Comparison of ENCODE assay signal across 8 mouse cellular contexts in genomic region chr7:44604619-44605018, GRCm38 (mm10). TPM values are rescaled to one million over a fixed set of nuclear protein-coding genes. Genes with fewer than 3 reads are reported as not detected.
DNase-seq lines count a peak whose midpoint lies in the region; ATAC-seq and TF ChIP-seq lines count a peak whose summit lies in the region.

No protein-coding gene starts in this region.

- no peak for TF ChIP-seq POLR2A in liver, adult 2 months (IDR thresholded peaks at IDR 0.05; ENCODE audit: extremely low read depth, insufficient read depth, low read length)

- H3K9ac ChIP-seq in liver, adult 2 months (ENCODE audit: low read depth, low read length) = no peak overlapping the region
- peak overlapping the region; percentile 30; the same call in 1 of the 2 replicates for H3K9ac ChIP-seq in forebrain, embryonic 13.5 days
- no peak overlapping the region for H3K9ac ChIP-seq in limb, embryonic 13.5 days
- H3K9ac ChIP-seq in stomach, embryonic 14.5 days (replicated peaks; ENCODE audit: low read depth, low read length) = no peak overlapping the region

- ATAC-seq in forebrain, embryonic 13.5 days = no peak
- ATAC-seq in limb, embryonic 13.5 days (ENCODE audit: low FRiP score, low read depth) = 0 out of 2 replicates have a peak, but pooled peaks have one; percentile 9
- no peak for ATAC-seq in stomach, embryonic 14.5 days (ENCODE audit: insufficient number of reproducible peaks, insufficient read depth, low FRiP score, low read depth)

- H3K4me1 ChIP-seq in liver, adult 2 months (ENCODE audit: control insufficient read depth, insufficient read depth, low read length) = no peaks in the 10 kb centered on the region
- peaks cover 37% of the 10 kb centered on the region for H3K4me1 ChIP-seq in forebrain, embryonic 13.5 days
- peaks cover 13% of the 10 kb centered on the region; the same call in 1 of the 2 replicates for H3K4me1 ChIP-seq in limb, embryonic 13.5 days
- H3K4me1 ChIP-seq in stomach, embryonic 14.5 days (ENCODE audit: control insufficient read depth, insufficient read depth, low read length) = peaks cover 5% of the 10 kb centered on the region; the same call in 1 of the 2 replicates

- H3K27me3 ChIP-seq in liver, adult 2 months (ENCODE audit: control insufficient read depth, insufficient read depth, low read length) = no peaks in the 10 kb centered on the region; the same call in 1 of the 2 replicates
- peaks cover 88% of the 10 kb centered on the region for H3K27me3 ChIP-seq in forebrain, embryonic 13.5 days
- H3K27me3 ChIP-seq in limb, embryonic 13.5 days = peaks cover 95% of the 10 kb centered on the region
- peaks cover 24% of the 10 kb centered on the region for H3K27me3 ChIP-seq in stomach, embryonic 14.5 days (ENCODE audit: control insufficient read depth, insufficient read depth, low read length)

- H3K27ac ChIP-seq in liver, adult 2 months (replicated peaks; ENCODE audit: insufficient read depth, low read depth, low read length) = no peak overlapping the region
- H3K27ac ChIP-seq in forebrain, embryonic 13.5 days = no peak overlapping the region
- H3K27ac ChIP-seq in limb, embryonic 13.5 days = no peak overlapping the region
- H3K27ac ChIP-seq in stomach, embryonic 14.5 days (ENCODE audit: low read length) = no peak overlapping the region

- H3K4me3 ChIP-seq in liver, adult 2 months (ENCODE audit: insufficient read depth, low read depth, low read length) = peak overlapping the region; percentile 47; the same call in 1 of the 2 replicates
- H3K4me3 ChIP-seq in forebrain, embryonic 13.5 days = peak overlapping the region; percentile 32
- peak overlapping the region; percentile 37 for H3K4me3 ChIP-seq in limb, embryonic 13.5 days
- peak overlapping the region; percentile 25; the same call in 1 of the 2 replicates for H3K4me3 ChIP-seq in stomach, embryonic 14.5 days (ENCODE audit: low read depth, low read length)

- no peaks in the 10 kb centered on the region for H3K79me2 ChIP-seq in liver, adult 2 months (ENCODE audit: control insufficient read depth, insufficient read depth, low read length)

- no peaks in the 10 kb centered on the region for H3K9me3 ChIP-seq in forebrain, embryonic 13.5 days (replicated peaks)
- no peaks in the 10 kb centered on the region for H3K9me3 ChIP-seq in limb, embryonic 13.5 days
- H3K9me3 ChIP-seq in stomach, embryonic 14.5 days (ENCODE audit: control insufficient read depth, low read depth, low read length) = no peaks in the 10 kb centered on the region

- no peak for DNase-seq in liver, adult 2 months (ENCODE audit: extremely low read depth, low read depth, low spot score)
- no peak for DNase-seq in liver
- no peak for DNase-seq in layer of hippocampus, postnatal 14 days (ENCODE audit: low spot score in 2 of 2)
- DNase-seq in cerebellum, postnatal 36 days = no peak
- no peak for DNase-seq in spleen, postnatal 10 days (ENCODE audit: low spot score in 2 of 2)

- no peaks in the 10 kb centered on the region for H3K36me3 ChIP-seq in liver, adult 2 months (ENCODE audit: control insufficient read depth, insufficient read depth, low read length)
- no peaks in the 10 kb centered on the region for H3K36me3 ChIP-seq in forebrain, embryonic 13.5 days (ENCODE audit: poor library complexity, severe bottlenecking)
- H3K36me3 ChIP-seq in limb, embryonic 13.5 days = no peaks in the 10 kb centered on the region
- H3K36me3 ChIP-seq in stomach, embryonic 14.5 days (ENCODE audit: control insufficient read depth, insufficient read depth, low read length) = no peaks in the 10 kb centered on the region

- WGBS in liver, adult 2 months = 23% methylated on average over 8 of the region's 8 CpGs
- WGBS in forebrain, embryonic 13.5 days = 1% methylated on average over 8 of the region's 8 CpGs
- 2% methylated on average over 8 of the region's 8 CpGs for WGBS in limb, embryonic 13.5 days
- WGBS in stomach, embryonic 14.5 days = 3% methylated on average over 8 of the region's 8 CpGs

- no peak for TF ChIP-seq CTCF in liver, adult 2 months (IDR thresholded peaks at IDR 0.05; ENCODE audit: low read depth, low read length)

- peak overlapping the region; percentile 56 for H3K4me2 ChIP-seq in forebrain, embryonic 13.5 days
- peak overlapping the region; percentile 62 for H3K4me2 ChIP-seq in limb, embryonic 13.5 days (replicated peaks)
- H3K4me2 ChIP-seq in stomach, embryonic 14.5 days (replicated peaks; ENCODE audit: low read depth, low read length) = peak overlapping the region; percentile 41

RNA-seq across cellular contexts. Expression of gene Kcnc3, which starts 14.2 kb away (rescaled TPM):
- 0.37 and 1.2 TPM in 2 replicates for total RNA-seq in liver, adult 2 months (2014; rRNA removed)
- 4.6 and 5.3 TPM in 2 replicates for polyA plus RNA-seq in liver, adult 2 months (2012; rRNA removed)
- polyA plus RNA-seq in forebrain, embryonic 13.5 days (2015; fragmentation: Nextera tagmentation; extraction: Ambion mirVana) = 2.1 and 2.4 TPM in 2 replicates
- 0.43 and 0.51 TPM in 2 replicates for polyA plus RNA-seq in limb, embryonic 13.5 days (2015; fragmentation: Nextera tagmentation; extraction: Ambion mirVana)
- polyA plus RNA-seq in stomach, embryonic 14.5 days (2014; fragmentation: Nextera tagmentation; extraction: Ambion mirVana) = 0.39 and 0.57 TPM in 2 replicates
- total RNA-seq in layer of hippocampus, postnatal 14 days (2021) = 100 to 1,000 TPM; 146 to 149 TPM

RNA-seq across cellular contexts. Expression of gene Napsa, which starts 32.4 kb away (rescaled TPM):
- 0.65 and 1.6 TPM in 2 replicates for total RNA-seq in liver, adult 2 months (2014; rRNA removed)
- 1.1 and 1.7 TPM in 2 replicates for polyA plus RNA-seq in liver, adult 2 months (2012; rRNA removed)
- 0.53 and 0.57 TPM in 2 replicates for polyA plus RNA-seq in forebrain, embryonic 13.5 days (2015; fragmentation: Nextera tagmentation; extraction: Ambion mirVana)
- polyA plus RNA-seq in limb, embryonic 13.5 days (2015; fragmentation: Nextera tagmentation; extraction: Ambion mirVana) = 1.0 and 1.3 TPM in 2 replicates
- polyA plus RNA-seq in stomach, embryonic 14.5 days (2014; fragmentation: Nextera tagmentation; extraction: Ambion mirVana) = 1.6 and 2.8 TPM in 2 replicates
- total RNA-seq in layer of hippocampus, postnatal 14 days (2021) = under 1 TPM in 1 of 2 experiments, not detected in 1; 0.30 TPM

RNA-seq across cellular contexts. Expression of gene Nr1h2, which starts 50.9 kb away (rescaled TPM):
- total RNA-seq in liver, adult 2 months (2014; rRNA removed) = 21.6 and 30.8 TPM in 2 replicates
- polyA plus RNA-seq in liver, adult 2 months (2012; rRNA removed) = 74.9 and 80.3 TPM in 2 replicates
- polyA plus RNA-seq in forebrain, embryonic 13.5 days (2015; fragmentation: Nextera tagmentation; extraction: Ambion mirVana) = 76.0 and 76.2 TPM in 2 replicates
- polyA plus RNA-seq in limb, embryonic 13.5 days (2015; fragmentation: Nextera tagmentation; extraction: Ambion mirVana) = 70.5 and 72.4 TPM in 2 replicates
- polyA plus RNA-seq in stomach, embryonic 14.5 days (2014; fragmentation: Nextera tagmentation; extraction: Ambion mirVana) = 63.2 and 66.7 TPM in 2 replicates
- total RNA-seq in layer of hippocampus, postnatal 14 days (2021) = 10 to 100 TPM; 58.7 to 63.2 TPM

RNA-seq across cellular contexts. Expression of gene Pold1, which starts 56.0 kb away (rescaled TPM):
- total RNA-seq in liver, adult 2 months (2014; rRNA removed) = 2.4 and 4.0 TPM in 2 replicates
- 5.2 and 6.5 TPM in 2 replicates for polyA plus RNA-seq in liver, adult 2 months (2012; rRNA removed)
- 77.8 and 89.7 TPM in 2 replicates for polyA plus RNA-seq in forebrain, embryonic 13.5 days (2015; fragmentation: Nextera tagmentation; extraction: Ambion mirVana)
- polyA plus RNA-seq in limb, embryonic 13.5 days (2015; fragmentation: Nextera tagmentation; extraction: Ambion mirVana) = 101 and 105 TPM in 2 replicates
- 54.3 and 56.6 TPM in 2 replicates for polyA plus RNA-seq in stomach, embryonic 14.5 days (2014; fragmentation: Nextera tagmentation; extraction: Ambion mirVana)
- total RNA-seq in layer of hippocampus, postnatal 14 days (2021) = 1 to 10 TPM; 5.8 to 8.8 TPM
